Mouse (Mus musculus): Measurements from ENCODE around the gene Abca13.
"Not testable (repeated sequence)": the region's sequence is repeated elsewhere in the genome, so short reads cannot be mapped to it uniquely, and the experiment has no call there.

The Abca13 gene

GRCm38 (mm10) chr11:9285759-9286158 lies 94.0 kb downstream of the Abca13 start:
- DNase-seq (ENCODE audit: low read depth in 1 of 2, low spot score in 2 of 2): no peak

DNA sequence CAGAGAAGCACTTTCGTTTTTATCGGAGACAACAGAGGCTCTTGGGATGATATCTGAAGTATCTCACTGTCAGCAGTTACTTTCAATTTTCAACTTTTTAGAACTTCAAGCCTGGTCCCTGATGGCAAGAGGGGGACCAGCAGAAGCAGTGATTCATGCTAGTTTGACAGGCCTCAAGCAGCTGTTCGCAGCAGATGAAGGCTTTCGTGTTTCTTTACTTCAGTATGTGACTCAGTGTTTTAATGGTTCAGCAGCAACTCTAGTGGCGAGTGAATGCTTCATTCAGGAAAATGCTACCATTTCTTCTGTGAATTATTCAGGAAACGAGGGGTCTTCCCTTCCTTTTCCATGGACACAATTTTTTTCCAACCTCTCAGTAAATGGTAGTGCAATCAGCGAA lies 99.4 kb downstream of the Abca13 start:
- DNase-seq (ENCODE audit: low read depth in 1 of 2, low spot score in 2 of 2): no peak

GRCm38 (mm10) chr11:9299615-9300014 lies 107.9 kb downstream of the Abca13 start:
- DNase-seq (ENCODE audit: low read depth in 1 of 2, low spot score in 2 of 2): no peak

DNA sequence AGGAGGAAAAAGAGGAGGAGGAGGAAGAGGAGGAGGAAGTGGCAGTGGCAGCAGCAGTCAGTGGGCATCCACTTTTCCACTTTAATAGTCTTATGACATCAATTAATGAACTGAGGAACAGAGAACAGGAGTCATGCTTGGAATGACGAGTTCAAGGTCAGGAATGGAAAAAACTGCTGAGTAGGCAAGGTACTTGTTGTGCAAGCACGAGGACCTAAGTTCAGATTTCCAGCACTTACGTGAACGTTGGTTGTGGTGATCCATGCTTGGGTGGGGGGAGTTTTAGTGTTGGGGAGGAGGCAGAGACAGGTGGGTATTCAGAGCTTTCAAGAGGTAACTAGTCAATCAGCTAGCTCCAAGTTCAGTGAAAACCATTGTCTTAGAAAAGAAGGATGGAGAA lies 113.7 kb downstream of the Abca13 start:
- no peak for DNase-seq (ENCODE audit: low read depth in 1 of 2, low spot score in 2 of 2)

DNA sequence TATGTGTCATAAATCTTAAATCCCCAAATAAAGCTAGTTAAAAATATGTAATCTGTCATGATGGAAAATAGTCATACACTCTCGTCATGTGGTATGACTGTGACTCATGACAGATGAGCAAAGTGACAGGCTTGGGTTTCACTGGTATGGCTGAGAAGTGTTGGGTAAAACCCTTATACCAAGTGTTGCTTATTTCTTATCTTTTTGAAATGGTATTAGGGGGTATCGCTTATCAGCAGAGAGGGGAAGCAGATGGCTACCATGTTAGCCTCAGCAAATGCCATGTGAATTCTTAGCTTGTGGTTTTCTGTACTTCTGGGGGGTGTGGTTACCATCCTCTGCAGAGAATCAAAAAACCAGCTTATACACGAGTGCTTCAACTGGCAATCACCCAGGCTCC lies 124.8 kb downstream of the Abca13 start:
- no peak for DNase-seq (ENCODE audit: low read depth in 1 of 2, low spot score in 2 of 2)

GRCm38 (mm10) chr11:9317076-9317929 lies 125.6 kb downstream of the Abca13 start:
- DNase-seq (ENCODE audit: low read depth in 1 of 2, low spot score in 2 of 2): peak in 1 of 2 experiments; percentile 34

GRCm38 (mm10) chr11:9338151-9338550 lies 146.4 kb downstream of the Abca13 start:
- no peak for DNase-seq (ENCODE audit: low read depth in 1 of 2, low spot score in 2 of 2)

DNA sequence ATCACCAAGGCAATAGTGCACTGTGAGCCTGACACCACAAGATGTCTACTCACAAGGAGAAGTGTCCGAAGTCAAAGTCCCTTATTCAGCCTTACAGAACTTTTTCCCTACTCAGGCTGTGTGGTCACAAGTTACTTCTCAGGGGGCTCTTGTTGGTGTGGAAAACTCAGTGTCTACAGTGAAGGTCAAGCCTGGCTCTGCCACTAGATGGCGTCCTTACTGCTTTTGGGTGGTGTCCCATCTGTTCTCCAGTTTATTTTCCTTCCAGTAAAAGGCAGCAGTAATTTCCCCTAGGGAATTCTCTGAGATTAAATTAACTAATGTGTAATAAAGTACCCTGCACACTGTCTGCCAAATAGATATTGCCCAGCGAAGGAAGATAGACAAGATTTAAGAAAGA lies 156.0 kb downstream of the Abca13 start:
- DNase-seq (ENCODE audit: low read depth in 1 of 2, low spot score in 2 of 2): no peak

- DNase-seq (ENCODE audit: low read depth in 1 of 2, low spot score in 2 of 2): peak in 1 of 2 experiments; percentile 9
Measured at GRCm38 (mm10) chr11:9373160-9373559, 181.4 kb downstream of the Abca13 start.

DNA sequence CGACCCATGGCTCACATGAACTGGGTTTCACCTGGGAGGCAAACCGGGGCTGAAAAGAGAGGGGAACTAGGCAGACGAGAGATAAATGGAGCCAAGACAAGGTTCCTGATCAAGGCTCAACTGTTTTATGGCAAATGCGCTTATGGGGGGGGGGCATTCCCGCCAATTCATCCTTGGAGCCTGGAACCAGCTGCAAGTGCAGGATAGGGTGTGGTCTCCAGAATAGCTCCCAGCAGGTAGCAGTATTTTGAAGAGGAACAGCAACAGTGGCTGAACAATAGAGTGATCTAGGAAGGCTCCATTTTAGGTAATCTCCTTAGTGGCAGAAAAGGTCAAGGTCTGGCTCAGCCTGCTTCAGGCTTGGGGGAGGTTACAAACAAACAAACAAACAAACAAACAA lies 182.7 kb downstream of the Abca13 start:
- not testable (repeated sequence) for DNase-seq (ENCODE audit: low read depth in 1 of 2, low spot score in 2 of 2)

DNA sequence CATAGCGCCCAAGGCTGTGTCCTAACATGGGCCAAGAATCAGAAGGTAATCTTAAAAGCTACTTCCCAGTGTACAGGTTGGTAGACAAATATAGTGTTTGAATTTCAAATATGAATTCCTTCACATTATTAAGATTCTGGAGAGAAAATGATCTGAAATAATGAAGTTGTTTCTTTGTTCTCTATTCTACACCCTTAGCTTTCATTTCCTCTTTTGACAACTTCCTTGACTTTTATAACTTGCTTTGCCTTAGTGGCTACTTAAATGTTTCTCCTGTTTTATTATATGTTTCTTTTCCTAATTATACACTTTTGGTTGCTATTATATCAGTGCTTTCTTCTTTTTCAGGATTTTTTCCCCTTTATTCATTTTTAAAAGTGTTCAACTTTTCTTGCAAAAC lies 196.8 kb downstream of the Abca13 start:
- DNase-seq (ENCODE audit: low read depth in 1 of 2, low spot score in 2 of 2): no peak

GRCm38 (mm10) chr11:9416946-9417345 lies 225.2 kb downstream of the Abca13 start:
- DNase-seq (ENCODE audit: low read depth in 1 of 2, low spot score in 2 of 2): no peak

DNA sequence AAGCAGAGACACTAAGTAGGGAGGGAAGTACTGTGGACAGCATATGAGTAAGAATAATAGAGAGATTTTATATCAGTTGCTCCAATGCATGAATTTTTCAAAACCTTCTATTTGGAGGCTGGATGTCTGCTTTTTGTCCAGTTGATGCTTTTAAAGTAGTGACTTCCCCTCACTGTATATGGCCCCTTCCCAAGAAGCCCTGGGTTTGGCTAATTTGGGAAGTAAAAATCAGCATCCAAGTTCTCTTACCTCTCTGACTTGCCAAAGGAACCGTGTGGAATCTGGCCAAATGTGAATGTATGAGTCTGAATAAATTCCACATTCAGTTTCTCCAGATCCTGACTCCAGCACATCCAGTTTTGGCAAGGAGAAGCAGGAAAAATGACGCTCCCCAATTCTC lies 228.5 kb downstream of the Abca13 start:
- DNase-seq (ENCODE audit: low read depth in 1 of 2, low spot score in 2 of 2): no peak

DNA sequence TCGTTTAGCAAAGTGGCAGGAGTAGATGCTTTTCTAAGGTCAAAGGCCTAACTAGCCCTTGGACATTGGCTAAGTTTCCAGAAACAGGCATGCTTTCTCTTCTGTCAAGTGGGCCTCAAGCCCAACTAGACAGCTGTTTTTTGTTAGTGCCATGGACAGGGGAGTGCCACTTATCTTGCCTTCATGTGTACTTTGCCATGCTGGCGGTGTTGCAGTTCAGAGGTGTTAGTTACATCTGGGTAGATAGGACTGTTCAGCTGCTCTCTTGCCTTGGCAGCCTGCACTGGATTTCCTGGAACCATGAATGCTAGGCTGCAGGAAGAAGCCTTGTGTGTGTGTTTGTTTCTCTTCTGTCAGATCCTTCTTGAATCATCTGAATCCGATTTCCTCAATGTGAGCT lies 235.7 kb downstream of the Abca13 start:
- DNase-seq (ENCODE audit: low read depth in 1 of 2, low spot score in 2 of 2): no peak

GRCm38 (mm10) chr11:9432807-9433206 lies 241.1 kb downstream of the Abca13 start:
- no peak for DNase-seq (ENCODE audit: low read depth in 1 of 2, low spot score in 2 of 2)

- DNase-seq (ENCODE audit: low read depth in 1 of 2, low spot score in 2 of 2): no peak
Measured at GRCm38 (mm10) chr11:9436617-9437016, 244.9 kb downstream of the Abca13 start.

- DNase-seq (ENCODE audit: low read depth in 1 of 2, low spot score in 2 of 2): no peak
Measured at GRCm38 (mm10) chr11:9439781-9440180, 248.0 kb downstream of the Abca13 start.

DNA sequence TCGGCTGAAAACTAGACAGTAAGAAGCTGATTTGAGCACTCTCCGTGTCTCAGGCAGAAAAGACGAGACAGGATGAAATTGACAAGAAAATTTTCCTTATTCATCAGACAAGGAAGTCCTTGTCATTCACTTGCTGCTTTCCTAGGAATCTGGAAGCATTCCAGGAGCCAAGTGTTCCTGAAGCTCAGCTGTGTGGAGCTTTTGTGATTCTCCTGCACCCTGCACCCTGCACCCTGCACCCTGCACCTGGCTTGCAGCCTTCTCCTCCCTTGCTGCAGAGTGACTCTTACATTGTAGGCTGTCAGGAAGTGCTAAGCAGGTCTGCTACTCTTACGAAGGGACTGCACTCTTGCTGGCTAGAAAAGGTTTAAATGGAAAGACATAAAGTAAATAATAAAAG lies 249.4 kb downstream of the Abca13 start:
- DNase-seq (ENCODE audit: low read depth in 1 of 2, low spot score in 2 of 2): no peak

GRCm38 (mm10) chr11:9472400-9472799 lies 280.7 kb downstream of the Abca13 start:
- no peak for DNase-seq (ENCODE audit: low read depth in 1 of 2, low spot score in 2 of 2)

DNA sequence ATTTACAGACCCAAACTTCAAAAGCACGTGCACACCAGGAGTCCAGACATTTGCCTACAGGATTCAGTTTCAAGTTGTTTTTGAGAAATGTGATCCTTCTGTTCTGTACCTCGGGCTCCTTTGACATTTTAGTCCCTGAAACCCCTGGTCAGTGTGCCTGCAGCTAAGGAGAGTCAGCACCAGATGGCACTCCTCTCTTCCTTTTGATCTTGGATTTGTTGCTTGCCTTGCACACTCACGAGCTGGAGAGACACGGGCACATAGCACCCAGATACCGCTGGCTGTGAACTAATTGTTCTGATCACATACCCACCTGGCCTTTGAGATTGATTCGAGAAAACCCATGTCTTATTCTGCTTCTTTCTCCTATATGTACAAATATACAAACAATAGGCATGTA lies 289.8 kb downstream of the Abca13 start:
- DNase-seq (ENCODE audit: low read depth in 1 of 2, low spot score in 2 of 2): no peak

- DNase-seq (ENCODE audit: low read depth in 1 of 2, low spot score in 2 of 2): no peak
Measured at GRCm38 (mm10) chr11:9500326-9501142, 308.8 kb downstream of the Abca13 start.

DNA sequence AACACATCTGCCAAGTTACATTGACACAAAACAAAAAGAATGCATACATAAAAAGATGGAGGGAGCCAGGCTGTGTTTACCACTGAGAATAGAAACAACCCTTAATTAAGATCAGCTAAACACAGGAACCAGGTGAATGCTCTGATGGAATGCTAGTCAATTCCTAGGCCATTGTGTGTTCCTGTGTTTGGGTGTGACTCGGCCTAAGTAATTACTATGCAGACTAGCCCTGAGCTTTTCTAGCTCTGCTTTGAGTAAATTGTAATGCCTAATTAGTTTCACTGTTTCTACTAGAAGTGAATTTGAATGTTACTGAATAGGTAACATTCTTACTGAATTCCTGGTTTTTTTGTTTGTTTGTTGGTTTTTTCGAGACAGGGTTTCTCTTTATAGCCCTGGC lies 323.2 kb downstream of the Abca13 start:
- DNase-seq (ENCODE audit: low read depth in 1 of 2, low spot score in 2 of 2): not testable (repeated sequence)
